Mouse (Mus musculus) liver, embryonic 12.5 days (tissue): Measurements from ENCODE around the gene Rptor. TPM values are rescaled to one million over a fixed set of nuclear protein-coding genes. Genes with fewer than 3 reads are reported as not detected.

Experiments used
- ATAC-seq: fragments of 200-750 bp; cut with Nextera tagmentation; 2 replicates; pipeline ENCODE4 v1.8.0; 2017; ENCODE audit warnings: moderate number of reproducible peaks, mild to moderate bottlenecking, moderate library complexity
- H3K27ac ChIP-seq: fragments of 300-500 bp; sonication (generic); 2 replicates; pipeline ENCODE4 v1.5.1; 2016; ENCODE audit warnings: mild to moderate bottlenecking
- H3K27me3 ChIP-seq: fragments of 300-500 bp; sonication (generic); replicated peaks from 2 replicates; pipeline ENCODE4 v1.6.1; 2016; ENCODE audit warnings: mild to moderate bottlenecking, moderate library complexity
- H3K36me3 ChIP-seq: fragments of 300-500 bp; sonication (generic); 2 replicates; pipeline ENCODE4 v1.6.1; 2016; ENCODE audit warnings: mild to moderate bottlenecking, moderate library complexity
- H3K4me1 ChIP-seq: fragments of 300-500 bp; sonication (generic); 2 replicates; pipeline ENCODE4 v1.6.1; 2016
- H3K4me2 ChIP-seq: fragments of 300-500 bp; sonication (generic); 2 replicates; pipeline ENCODE4 v1.6.1; 2016; ENCODE audit warnings: mild to moderate bottlenecking, moderate library complexity
- H3K4me3 ChIP-seq: fragments of 300-500 bp; sonication (generic); 2 replicates; pipeline ENCODE4 v1.5.1; 2016; ENCODE audit warnings: mild to moderate bottlenecking, moderate library complexity
- H3K9ac ChIP-seq: fragments of 300-500 bp; sonication (generic); 2 replicates; pipeline ENCODE4 v1.6.1; 2016; ENCODE audit warnings: mild to moderate bottlenecking, moderate library complexity
- H3K9me3 ChIP-seq: fragments of 300-500 bp; sonication (generic); replicated peaks from 2 replicates; pipeline ENCODE4 v1.6.1; 2016; ENCODE audit warnings: mild to moderate bottlenecking, moderate library complexity
- WGBS: fragments of 180-500 bp; shearing (Covaris S2); methylation state at CpG from one replicate; pipeline ENCODE4 v1.1.7; 2016; ENCODE audit not compliant: insufficient replicate concordance; 5-methylcytosine and 5-hydroxymethylcytosine counted together
- polyA plus RNA-seq: library from polyadenylated mRNA; unstranded; fragments of >200 nt; fragmentation: Nextera tagmentation; extraction: Ambion mirVana; gene quantifications from 2 replicates; pipeline ENCODE4 v1.2.1, GENCODE M21; 2016

Gene Rptor
- polyA plus RNA-seq, 1 experiment from 2014 or later, result 11.3 TPM

DNA sequence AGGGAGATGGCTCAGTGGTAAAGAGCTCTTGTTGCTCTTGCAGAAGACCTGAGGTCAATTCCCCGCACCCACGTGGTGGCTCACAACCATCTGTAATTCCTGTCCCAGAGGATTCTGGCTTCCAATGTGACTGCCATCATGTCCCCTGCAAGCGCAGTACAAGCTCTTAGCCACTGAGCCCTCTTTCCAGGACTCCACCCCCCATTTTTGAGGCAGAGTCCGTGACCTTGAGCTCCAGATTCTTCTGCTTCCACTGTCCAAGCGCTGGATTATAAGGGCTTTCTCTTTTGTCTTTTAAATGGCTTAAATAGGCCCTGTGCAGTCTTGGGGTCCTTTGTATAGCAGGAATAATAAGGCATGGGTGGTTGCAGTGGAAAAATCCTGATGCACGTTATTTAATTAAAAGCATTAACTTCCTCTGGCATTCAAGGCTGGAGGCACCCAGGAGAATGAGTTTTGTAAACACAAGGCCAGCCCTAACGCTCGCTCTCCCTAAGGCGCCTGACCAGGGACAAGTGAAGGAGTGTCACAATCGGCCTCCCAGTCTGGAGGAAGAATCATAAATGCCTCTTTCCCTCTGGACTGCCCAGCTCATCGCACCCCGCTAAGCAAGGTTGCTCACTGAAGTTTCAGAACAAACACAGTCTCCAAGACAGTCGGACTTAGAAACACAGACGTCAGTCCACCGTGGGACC, 30.2 kb upstream of the Rptor start:
- Histone ChIP-seq H3K9ac (no peak overlapping the region), H3K4me1 (no peaks in the 10 kb centered on the region), H3K27ac (no peak overlapping the region), H3K9me3 (no peaks in the 10 kb centered on the region), H3K4me3 (no peak overlapping the region), H3K36me3 (no peaks in the 10 kb centered on the region), H3K4me2 (no peak overlapping the region), H3K27me3 (peaks cover 34% of the 10 kb centered on the region)
- 65% methylated on average over 15 of the region's 15 CpGs for WGBS
- ATAC-seq, result no peak

DNA sequence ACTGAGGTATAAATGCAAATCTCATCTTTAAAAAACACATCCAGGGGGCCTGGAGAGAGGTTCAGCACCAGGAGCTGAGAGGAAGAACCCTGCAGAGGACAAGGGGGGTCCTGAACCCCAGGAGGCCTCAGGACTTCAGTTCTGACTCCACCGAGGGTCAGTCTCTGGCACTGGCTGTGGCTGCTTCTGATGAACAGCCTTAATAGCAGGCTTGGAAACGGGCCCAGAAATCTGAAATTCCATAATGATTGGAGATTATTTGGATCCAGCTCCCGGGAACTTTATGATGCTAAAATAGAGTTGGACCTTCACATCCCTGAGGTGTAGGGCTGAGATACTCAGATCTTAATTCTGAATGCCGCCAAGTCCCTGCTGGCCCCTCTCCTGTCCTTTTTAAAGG, 25.9 kb upstream of the Rptor start:
- Histone ChIP-seq H3K27ac (no peak overlapping the region), H3K9me3 (no peaks in the 10 kb centered on the region), H3K9ac (no peak overlapping the region), H3K4me2 (no peak overlapping the region), H3K27me3 (peaks cover 40% of the 10 kb centered on the region), H3K4me1 (no peaks in the 10 kb centered on the region), H3K36me3 (no peaks in the 10 kb centered on the region), H3K4me3 (no peak overlapping the region)
- WGBS, result 19% methylated on average over 4 of the region's 4 CpGs
- no peak for ATAC-seq

DNA sequence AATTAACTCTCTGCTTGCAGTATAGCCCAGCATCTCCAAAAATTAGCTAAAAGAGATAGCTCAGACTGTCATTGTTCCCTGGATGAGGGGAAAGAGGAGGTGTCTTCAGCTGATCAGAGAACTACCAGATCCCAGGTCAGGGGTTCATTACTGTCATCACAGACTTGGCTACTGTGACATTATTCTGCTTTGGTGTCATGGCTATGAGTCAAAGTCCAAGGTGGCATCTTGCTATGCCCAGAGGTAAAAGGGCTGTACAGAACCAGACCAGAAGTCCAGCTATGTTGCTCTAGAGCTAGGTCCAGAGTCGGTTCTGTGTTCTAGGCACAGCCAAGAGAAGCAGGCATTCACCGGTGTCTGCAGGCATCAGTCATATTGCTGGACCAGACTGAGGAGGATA, 25.0 kb upstream of the Rptor start:
- H3K27me3 ChIP-seq, result peaks cover 34% of the 10 kb centered on the region
- ATAC-seq, result no peak
- no peaks in the 10 kb centered on the region for H3K36me3 ChIP-seq
- no peak overlapping the region for H3K4me3 ChIP-seq
- no peak overlapping the region for H3K4me2 ChIP-seq
- H3K9me3 ChIP-seq, result no peaks in the 10 kb centered on the region
- no peak overlapping the region for H3K9ac ChIP-seq
- WGBS, result 72% methylated on average over 2 of the region's 2 CpGs
- no peak overlapping the region for H3K27ac ChIP-seq
- H3K4me1 ChIP-seq, result no peaks in the 10 kb centered on the region

DNA sequence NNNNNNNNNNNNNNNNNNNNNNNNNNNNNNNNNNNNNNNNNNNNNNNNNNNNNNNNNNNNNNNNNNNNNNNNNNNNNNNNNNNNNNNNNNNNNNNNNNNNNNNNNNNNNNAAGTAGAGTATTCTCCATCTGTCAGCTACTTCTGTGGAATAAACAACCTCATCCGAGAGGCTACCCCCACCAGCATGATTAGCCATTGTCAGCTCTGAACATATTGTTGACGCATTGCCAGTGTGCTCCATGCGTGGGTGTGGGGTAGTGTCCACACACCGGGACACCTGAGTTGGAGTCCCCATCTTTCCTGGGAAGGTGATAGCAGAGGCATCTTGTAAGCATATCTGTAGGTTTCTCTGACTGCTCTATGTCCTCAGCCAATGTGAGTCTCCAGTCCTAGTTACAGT, 16.2 kb upstream of the Rptor start:
- Histone ChIP-seq H3K27ac (no peak overlapping the region), H3K9me3 (no peaks in the 10 kb centered on the region), H3K9ac (no peak overlapping the region), H3K4me2 (no peak overlapping the region), H3K36me3 (no peaks in the 10 kb centered on the region), H3K27me3 (peaks cover 34% of the 10 kb centered on the region), H3K4me3 (no peak overlapping the region), H3K4me1 (no peaks in the 10 kb centered on the region)
- ATAC-seq, result no peak
- WGBS, result 72% methylated on average over 4 of the region's 4 CpGs

DNA sequence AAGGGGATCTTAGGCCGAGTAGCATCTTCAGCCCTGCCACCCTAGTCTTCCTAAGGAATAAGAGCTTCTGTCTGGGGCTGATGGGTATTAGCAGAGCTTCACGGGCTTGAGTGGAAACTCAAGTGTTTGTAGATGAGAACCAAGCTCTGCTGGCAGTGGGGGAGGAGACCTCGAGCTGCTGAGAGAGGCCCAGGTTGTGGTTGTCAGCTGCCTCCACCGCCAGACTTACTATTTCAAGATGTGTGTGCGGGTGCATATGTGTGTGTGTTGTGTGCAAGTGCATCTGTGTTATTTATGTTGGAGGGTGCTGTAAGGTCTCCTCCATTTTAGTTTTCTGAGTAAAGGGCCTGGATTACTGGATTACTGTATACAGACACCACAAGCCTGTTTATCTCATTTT, 15.6 kb upstream of the Rptor start:
- no peaks in the 10 kb centered on the region for H3K4me1 ChIP-seq
- H3K4me3 ChIP-seq, result no peak overlapping the region
- H3K27ac ChIP-seq, result no peak overlapping the region
- H3K9me3 ChIP-seq, result no peaks in the 10 kb centered on the region
- H3K27me3 ChIP-seq, result peaks cover 39% of the 10 kb centered on the region
- no peak overlapping the region for H3K4me2 ChIP-seq
- no peak overlapping the region for H3K9ac ChIP-seq
- no peak for ATAC-seq
- WGBS, result 50% methylated on average over 5 of the region's 5 CpGs
- H3K36me3 ChIP-seq, result no peaks in the 10 kb centered on the region

DNA sequence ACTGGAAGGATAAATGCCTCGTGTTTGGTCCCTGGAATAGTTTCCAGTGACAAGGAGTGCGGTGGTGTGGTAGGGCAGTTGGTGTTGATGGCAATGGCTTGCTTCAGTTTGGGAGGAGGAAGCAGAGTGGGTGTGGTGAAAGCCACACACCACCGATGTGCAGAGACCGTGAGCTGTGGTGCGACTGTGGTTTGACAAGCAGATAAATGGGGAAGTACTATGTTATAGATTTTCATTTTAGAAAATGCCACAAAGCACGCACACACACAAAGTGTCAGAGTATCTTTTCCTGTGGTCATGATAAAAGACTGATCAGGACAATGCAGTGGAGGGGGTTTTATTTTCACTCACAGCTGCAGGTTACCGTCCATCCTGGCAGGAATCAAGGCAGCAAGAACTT, 13.5 kb upstream of the Rptor start:
- no peak for ATAC-seq
- Histone ChIP-seq H3K36me3 (no peaks in the 10 kb centered on the region), H3K4me2 (no peak overlapping the region), H3K4me1 (no peaks in the 10 kb centered on the region), H3K9ac (no peak overlapping the region), H3K27me3 (peaks cover 60% of the 10 kb centered on the region), H3K27ac (no peak overlapping the region), H3K9me3 (no peaks in the 10 kb centered on the region), H3K4me3 (no peak overlapping the region)
- WGBS, result 22% methylated on average over 7 of the region's 7 CpGs

DNA sequence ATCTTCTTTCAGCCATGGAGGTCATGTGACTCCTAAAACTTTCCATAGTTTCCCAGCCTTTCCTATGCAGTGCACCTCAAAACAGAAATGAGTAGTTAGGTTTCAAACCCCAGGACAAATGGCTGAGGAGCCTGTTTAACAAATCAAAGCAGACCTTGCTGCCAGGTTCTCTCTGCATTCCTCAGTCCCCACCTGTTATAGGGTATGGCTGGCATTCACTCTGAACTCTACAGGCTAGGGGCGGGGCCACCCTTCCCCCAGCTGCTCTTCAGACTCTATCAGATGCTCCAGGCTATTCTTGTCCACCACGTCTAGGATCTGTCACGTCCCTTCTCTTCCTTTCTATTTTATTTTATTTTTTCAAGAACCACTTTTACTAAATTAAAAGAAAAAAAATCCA, 8.7 kb upstream of the Rptor start:
- H3K4me2 ChIP-seq, result no peak overlapping the region
- no peak for ATAC-seq

DNA sequence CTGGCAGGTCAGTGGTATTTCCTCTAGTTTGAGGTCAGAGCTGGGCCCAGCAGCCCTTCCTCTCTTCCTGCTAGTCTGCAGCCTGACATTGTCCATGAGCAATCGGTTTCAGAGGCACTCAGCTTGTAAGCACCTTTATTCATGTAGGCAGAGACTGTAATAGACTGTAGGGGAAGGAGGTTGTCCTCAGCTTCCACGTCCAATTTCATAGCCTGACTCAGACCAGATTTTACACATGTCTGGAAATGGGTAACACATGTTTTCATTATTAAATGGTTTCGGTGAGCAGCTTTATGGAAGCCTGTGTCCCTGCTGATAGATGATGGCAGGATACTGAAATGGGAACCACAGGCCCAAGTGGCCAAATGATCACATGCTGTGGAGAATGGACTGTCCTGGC, 3.8 kb upstream of the Rptor start:
- Histone ChIP-seq H3K4me1 (peaks cover 7% of the 10 kb centered on the region), H3K9me3 (no peaks in the 10 kb centered on the region), H3K27me3 (peaks cover 28% of the 10 kb centered on the region), H3K9ac (no peak overlapping the region), H3K36me3 (no peaks in the 10 kb centered on the region), H3K4me3 (no peak overlapping the region), H3K4me2 (no peak overlapping the region), H3K27ac (no peak overlapping the region)
- ATAC-seq, result no peak
- WGBS, result 43% methylated on average over 3 of the region's 3 CpGs

More for the DNA sequence above, 8.7 kb upstream of the Rptor start:
- Histone ChIP-seq H3K9ac (no peak overlapping the region), H3K36me3 (no peaks in the 10 kb centered on the region), H3K4me3 (no peak overlapping the region), H3K27me3 (peaks cover 61% of the 10 kb centered on the region), H3K9me3 (no peaks in the 10 kb centered on the region), H3K4me1 (no peaks in the 10 kb centered on the region), H3K27ac (no peak overlapping the region)
- WGBS, result 14% methylated on average over 3 of the region's 3 CpGs

DNA sequence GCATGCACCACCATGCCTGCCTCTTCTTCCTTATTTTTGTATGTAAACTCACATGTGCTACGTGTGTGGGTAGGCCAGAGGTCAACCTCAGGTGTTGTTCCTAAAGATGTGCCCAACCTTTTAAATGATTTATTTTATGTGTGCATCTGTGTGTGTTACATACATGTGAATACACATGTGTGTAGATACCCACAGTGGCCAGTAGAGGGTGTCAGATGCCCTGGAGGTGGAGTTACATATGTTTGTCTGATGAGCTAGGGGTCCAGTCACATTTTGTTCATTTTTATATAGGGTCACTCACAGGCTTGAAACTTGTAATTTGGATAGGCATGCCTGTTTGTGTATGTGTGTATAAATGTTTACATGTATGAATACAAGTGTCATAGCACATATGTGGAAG, 2.4 kb upstream of the Rptor start:
- whole genome bisulfite sequencing, result 56% methylated on average over 1 of the region's 1 CpGs

DNA sequence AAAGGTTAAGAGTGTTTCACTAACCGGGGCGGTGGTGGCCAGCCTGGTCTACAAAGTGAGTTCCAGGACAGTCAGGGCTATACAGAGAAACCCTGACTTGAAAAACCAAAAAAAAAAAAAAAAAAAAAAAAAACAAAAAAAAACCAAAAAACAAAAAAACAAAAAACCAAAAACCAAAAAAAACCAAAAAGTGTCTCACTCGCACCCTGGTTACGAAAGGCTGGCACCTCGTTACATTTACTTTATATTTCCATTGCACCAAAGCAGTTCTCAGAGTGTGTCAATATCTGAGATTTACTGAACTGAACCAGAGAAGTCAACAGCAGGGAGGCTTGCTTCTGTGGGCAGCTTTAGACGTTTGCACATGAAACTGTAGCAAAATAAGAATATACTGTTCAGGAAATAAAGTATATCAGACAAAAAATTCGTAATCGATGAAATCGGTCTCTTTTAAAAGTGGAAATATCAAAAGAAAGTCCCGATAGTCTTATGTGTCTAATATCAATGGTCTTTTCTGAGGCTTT, 466 bp upstream of the Rptor start:
- 33% methylated on average over 10 of the region's 10 CpGs for WGBS
- Histone ChIP-seq H3K27ac (no peak overlapping the region), H3K4me1 (peaks cover 21% of the 10 kb centered on the region), H3K27me3 (peaks cover 10% of the 10 kb centered on the region), H3K9ac (peak overlapping the region; percentile 92), H3K36me3 (peaks cover 17% of the 10 kb centered on the region), H3K9me3 (no peaks in the 10 kb centered on the region), H3K4me3 (peak overlapping the region; percentile 99), H3K4me2 (peak overlapping the region; percentile 92)
- ATAC-seq, result no peak

More for the DNA sequence above, 2.4 kb upstream of the Rptor start:
- Histone ChIP-seq H3K27ac (no peak overlapping the region), H3K9ac (no peak overlapping the region), H3K4me3 (no peak overlapping the region), H3K9me3 (no peaks in the 10 kb centered on the region), H3K36me3 (no peaks in the 10 kb centered on the region), H3K4me2 (no peak overlapping the region), H3K27me3 (peaks cover 15% of the 10 kb centered on the region), H3K4me1 (peaks cover 15% of the 10 kb centered on the region)
- ATAC-seq, result no peak

DNA sequence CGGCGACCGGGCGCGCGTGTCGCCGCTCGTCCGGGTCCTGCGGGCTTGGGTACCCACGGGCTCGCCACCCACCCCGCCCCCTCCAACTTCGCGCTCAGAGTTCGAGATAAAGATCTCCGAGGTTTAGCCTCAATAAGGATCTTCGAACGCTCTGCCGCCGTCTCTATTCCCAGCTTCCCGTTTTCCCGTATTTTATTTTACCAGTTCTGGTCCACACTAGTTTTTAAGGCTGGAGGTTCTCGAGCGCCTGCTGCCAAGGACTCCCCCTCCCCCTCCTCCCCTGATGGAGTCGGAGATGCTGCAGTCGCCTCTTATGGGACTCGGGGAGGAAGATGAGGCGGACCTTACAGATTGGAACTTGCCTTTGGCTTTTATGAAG, 811 bp downstream of the Rptor start:
- Histone ChIP-seq H3K36me3 (peaks cover 30% of the 10 kb centered on the region), H3K4me3 (peak overlapping the region; percentile 99), H3K27me3 (peaks cover 3% of the 10 kb centered on the region; the same call in 1 of the 2 replicates), H3K9ac (peak overlapping the region; percentile 92), H3K4me2 (peak overlapping the region; percentile 92), H3K4me1 (peaks cover 24% of the 10 kb centered on the region), H3K27ac (peak overlapping the region; percentile 79), H3K9me3 (no peaks in the 10 kb centered on the region)
- WGBS, result under 1% methylated on average over 30 of the region's 30 CpGs
- ATAC-seq, result no peak

DNA sequence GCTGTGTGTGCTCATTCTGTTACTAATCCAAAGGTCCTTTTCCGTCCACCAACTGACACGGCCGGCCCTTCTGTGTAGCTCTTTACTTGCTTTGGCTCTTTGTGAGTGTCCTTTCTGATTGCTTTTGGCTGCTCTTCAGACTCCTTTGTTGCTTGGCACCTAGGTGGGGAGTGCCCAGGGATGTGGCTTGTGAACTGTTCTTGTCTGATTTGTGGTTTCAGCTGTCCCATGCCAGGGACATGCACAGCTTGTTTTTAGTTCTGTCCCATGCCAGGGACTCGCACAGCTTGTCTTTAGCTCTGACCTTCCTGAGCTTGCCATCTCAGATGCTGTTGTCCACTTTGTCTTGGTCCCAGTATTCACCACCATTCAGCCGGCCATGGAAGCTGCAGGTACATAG, 4.8 kb downstream of the Rptor start:
- Histone ChIP-seq H3K4me2 (no peak overlapping the region), H3K9me3 (no peaks in the 10 kb centered on the region), H3K36me3 (peaks cover 39% of the 10 kb centered on the region), H3K27ac (no peak overlapping the region), H3K27me3 (no peaks in the 10 kb centered on the region), H3K9ac (no peak overlapping the region), H3K4me3 (no peak overlapping the region), H3K4me1 (peaks cover 22% of the 10 kb centered on the region)
- no peak for ATAC-seq
- WGBS, result 77% methylated on average over 5 of the region's 5 CpGs

DNA sequence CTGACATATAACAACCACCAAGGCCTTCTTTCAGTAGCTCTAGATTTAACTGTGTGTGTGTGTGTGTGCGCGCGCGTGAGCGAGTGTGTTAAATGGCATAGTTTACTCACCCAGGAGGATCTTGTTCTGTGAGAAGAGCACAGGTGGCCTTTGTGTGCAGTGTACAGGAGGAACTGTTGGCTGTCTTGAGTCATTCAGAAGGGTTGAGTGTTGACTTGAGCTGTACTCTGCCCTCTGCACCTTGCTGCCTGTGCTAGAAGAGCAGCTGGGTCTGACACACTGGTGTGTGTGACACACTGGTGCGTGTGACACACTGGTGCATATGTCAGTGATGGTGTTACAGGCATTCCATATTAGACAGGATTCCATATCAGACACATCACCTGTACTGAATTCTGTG, 8.8 kb downstream of the Rptor start:
- H3K27me3 ChIP-seq, result no peaks in the 10 kb centered on the region
- no peak overlapping the region for H3K4me2 ChIP-seq
- no peak overlapping the region for H3K9ac ChIP-seq
- no peak overlapping the region for H3K4me3 ChIP-seq
- no peak overlapping the region for H3K27ac ChIP-seq
- H3K4me1 ChIP-seq, result peaks cover 9% of the 10 kb centered on the region
- no peaks in the 10 kb centered on the region for H3K9me3 ChIP-seq
- ATAC-seq, result no peak
- H3K36me3 ChIP-seq, result peaks cover 34% of the 10 kb centered on the region
- WGBS, result 94% methylated on average over 6 of the region's 6 CpGs
